Mouse (Mus musculus): Measurements from ENCODE around the gene Large1. TPM values are rescaled to one million over a fixed set of nuclear protein-coding genes. Genes with fewer than 3 reads are reported as not detected.

Large1 gene
- polyA plus RNA-seq, 1 experiment from 2014 or later = 1.1 TPM

GRCm38 (mm10) chr8:73135397-73135796 lies 217.9 kb downstream of the Large1 start:
- Histone ChIP-seq H3K4me3 (ENCODE audit: low read depth, low read length) (no peak overlapping the region), H3K9ac (replicated peaks) (no peak overlapping the region), H3K4me2 (ENCODE audit: low read depth, low read length) (no peak overlapping the region), H3K36me3 (replicated peaks; ENCODE audit: insufficient read depth, low read length) (no peaks in the 10 kb centered on the region), H3K27me3 (ENCODE audit: insufficient read depth, low read length) (no peaks in the 10 kb centered on the region), H3K4me1 (ENCODE audit: insufficient read depth) (no peaks in the 10 kb centered on the region), H3K9me3 (ENCODE audit: low read length) (no peaks in the 10 kb centered on the region), H3K27ac (ENCODE audit: low read depth) (no peak overlapping the region)
- DNase-seq (no peak), ATAC-seq (no peak)
- 66% methylated on average over 6 of the region's 6 CpGs for WGBS (ENCODE audit: insufficient replicate concordance)
- TF ChIP-seq CTCF (IDR thresholded peaks at IDR 0.05; ENCODE audit: low read depth) = no peak
- no peak for TF ChIP-seq EP300 (IDR thresholded peaks at IDR 0.05; ENCODE audit: low read depth)

GRCm38 (mm10) chr8:73132080-73132479 lies 221.3 kb downstream of the Large1 start:
- Histone ChIP-seq H3K4me3 (ENCODE audit: low read depth, low read length) (no peak overlapping the region), H3K4me1 (ENCODE audit: insufficient read depth) (no peaks in the 10 kb centered on the region), H3K27ac (ENCODE audit: low read depth) (no peak overlapping the region), H3K9ac (replicated peaks) (no peak overlapping the region), H3K9me3 (ENCODE audit: low read length) (no peaks in the 10 kb centered on the region), H3K36me3 (replicated peaks; ENCODE audit: insufficient read depth, low read length) (no peaks in the 10 kb centered on the region), H3K4me2 (ENCODE audit: low read depth, low read length) (no peak overlapping the region), H3K27me3 (ENCODE audit: insufficient read depth, low read length) (no peaks in the 10 kb centered on the region)
- WGBS (ENCODE audit: insufficient replicate concordance) = 67% methylated on average over 2 of the region's 2 CpGs
- no peak for TF ChIP-seq CTCF (IDR thresholded peaks at IDR 0.05; ENCODE audit: low read depth)
- no peak for TF ChIP-seq EP300 (IDR thresholded peaks at IDR 0.05; ENCODE audit: low read depth)
- DNase-seq (no peak), ATAC-seq (no peak)

GRCm38 (mm10) chr8:73123864-73124499 lies 229.4 kb downstream of the Large1 start:
- no peak for TF ChIP-seq EP300 (IDR thresholded peaks at IDR 0.05; ENCODE audit: low read depth)
- no peaks in the 10 kb centered on the region for H3K4me1 ChIP-seq (ENCODE audit: insufficient read depth)
- H3K27me3 ChIP-seq (ENCODE audit: insufficient read depth, low read length) = no peaks in the 10 kb centered on the region
- H3K9ac ChIP-seq (replicated peaks) = no peak overlapping the region
- no peak overlapping the region for H3K4me2 ChIP-seq (ENCODE audit: low read depth, low read length)
- 60% methylated on average over 5 of the region's 5 CpGs for WGBS (ENCODE audit: insufficient replicate concordance)
- DNase-seq = no peak
- no peak overlapping the region for H3K27ac ChIP-seq (ENCODE audit: low read depth)
- ATAC-seq = no peak
- H3K9me3 ChIP-seq (ENCODE audit: low read length) = no peaks in the 10 kb centered on the region
- no peak overlapping the region for H3K4me3 ChIP-seq (ENCODE audit: low read depth, low read length)
- H3K36me3 ChIP-seq (replicated peaks; ENCODE audit: insufficient read depth, low read length) = no peaks in the 10 kb centered on the region

- H3K9me3 ChIP-seq (ENCODE audit: low read length) = no peaks in the 10 kb centered on the region
- H3K27ac ChIP-seq (ENCODE audit: low read depth) = no peak overlapping the region
- H3K4me1 ChIP-seq (ENCODE audit: insufficient read depth) = no peaks in the 10 kb centered on the region
- no peak for ATAC-seq
- no peak overlapping the region for H3K4me2 ChIP-seq (ENCODE audit: low read depth, low read length)
- H3K9ac ChIP-seq (replicated peaks) = no peak overlapping the region
- H3K36me3 ChIP-seq (replicated peaks; ENCODE audit: insufficient read depth, low read length) = no peaks in the 10 kb centered on the region
- no peak overlapping the region for H3K4me3 ChIP-seq (ENCODE audit: low read depth, low read length)
- no peaks in the 10 kb centered on the region for H3K27me3 ChIP-seq (ENCODE audit: insufficient read depth, low read length)
- 76% methylated on average over 1 of the region's 1 CpGs for WGBS (ENCODE audit: insufficient replicate concordance)
- no peak for DNase-seq
- TF ChIP-seq CTCF (IDR thresholded peaks at IDR 0.05; ENCODE audit: low read depth) (no peak), EP300 (IDR thresholded peaks at IDR 0.05; ENCODE audit: low read depth) (no peak)
Measured at GRCm38 (mm10) chr8:73112332-73112895, 240.9 kb downstream of the Large1 start.

GRCm38 (mm10) chr8:73104089-73104488 lies 249.3 kb downstream of the Large1 start:
- no peaks in the 10 kb centered on the region for H3K27me3 ChIP-seq (ENCODE audit: insufficient read depth, low read length)
- no peak overlapping the region for H3K27ac ChIP-seq (ENCODE audit: low read depth)
- H3K4me3 ChIP-seq (ENCODE audit: low read depth, low read length) = no peak overlapping the region
- H3K9me3 ChIP-seq (ENCODE audit: low read length) = no peaks in the 10 kb centered on the region
- H3K4me1 ChIP-seq (ENCODE audit: insufficient read depth) = no peaks in the 10 kb centered on the region
- TF ChIP-seq CTCF (IDR thresholded peaks at IDR 0.05; ENCODE audit: low read depth) (no peak), EP300 (IDR thresholded peaks at IDR 0.05; ENCODE audit: low read depth) (no peak)
- 70% methylated on average over 1 of the region's 1 CpGs for WGBS (ENCODE audit: insufficient replicate concordance)
- no peak for ATAC-seq
- H3K9ac ChIP-seq (replicated peaks) = no peak overlapping the region
- no peak overlapping the region for H3K4me2 ChIP-seq (ENCODE audit: low read depth, low read length)
- DNase-seq = no peak
- no peaks in the 10 kb centered on the region for H3K36me3 ChIP-seq (replicated peaks; ENCODE audit: insufficient read depth, low read length)

GRCm38 (mm10) chr8:73101069-73101468 lies 252.3 kb downstream of the Large1 start:
- ATAC-seq = peak; percentile 53; the same call in 1 of the 2 replicates

More at GRCm38 (mm10) chr8:73101069-73101468, 252.3 kb downstream of the Large1 start:
- 70% methylated on average over 5 of the region's 5 CpGs for WGBS (ENCODE audit: insufficient replicate concordance)
- no peak for TF ChIP-seq EP300 (IDR thresholded peaks at IDR 0.05; ENCODE audit: low read depth)
- no peak for TF ChIP-seq CTCF (IDR thresholded peaks at IDR 0.05; ENCODE audit: low read depth)
- no peaks in the 10 kb centered on the region for H3K9me3 ChIP-seq (ENCODE audit: low read length)
- H3K4me2 ChIP-seq (ENCODE audit: low read depth, low read length) = no peak overlapping the region
- peak overlapping the region; percentile 89 for H3K27ac ChIP-seq (ENCODE audit: low read depth)
- H3K27me3 ChIP-seq (ENCODE audit: insufficient read depth, low read length) = no peaks in the 10 kb centered on the region
- no peak overlapping the region for H3K9ac ChIP-seq (replicated peaks)
- H3K36me3 ChIP-seq (replicated peaks; ENCODE audit: insufficient read depth, low read length) = no peaks in the 10 kb centered on the region
- no peak overlapping the region for H3K4me3 ChIP-seq (ENCODE audit: low read depth, low read length)
- H3K4me1 ChIP-seq (ENCODE audit: insufficient read depth) = no peaks in the 10 kb centered on the region; the same call in 1 of the 2 replicates
- DNase-seq = no peak
